Mouse (Mus musculus) G1E (cell line): Measurements from ENCODE around the gene Prdm12. TPM values are rescaled to one million over a fixed set of nuclear protein-coding genes. Genes with fewer than 3 reads are reported as not detected.
"Not testable (repeated sequence)": the region's sequence is repeated elsewhere in the genome, so short reads cannot be mapped to it uniquely, and the experiment has no call there.

ENCODE experiments used
- ATAC-seq: 2 replicates; pipeline ENCODE4 v1.8.0; 2016; ENCODE audit warnings: mild to moderate bottlenecking; ENCODE audit not compliant: insufficient number of reproducible peaks, poor library complexity, low FRiP score, severe bottlenecking; ENCODE audit errors: extremely low read depth
- DNase-seq: peaks from one replicate; pipeline ENCODE4 v3.0.0; 2012; ENCODE audit warnings: low spot score
- H3K27me3 ChIP-seq: 2 replicates; pipeline ENCODE4 v1.6.1; 2012; ENCODE audit warnings: mild to moderate bottlenecking, low read length, inconsistent platforms; ENCODE audit not compliant: insufficient read depth
- H3K36me3 ChIP-seq: replicated peaks from 2 replicates; pipeline ENCODE3; 2012; ENCODE audit warnings: mild to moderate bottlenecking, inconsistent platforms
- H3K4me1 ChIP-seq: 2 replicates; pipeline ENCODE4 v1.6.1; 2012; ENCODE audit warnings: low read depth, low read length, inconsistent platforms, mixed read lengths; ENCODE audit not compliant: insufficient read depth
- H3K4me3 ChIP-seq: 2 replicates; pipeline ENCODE4 v1.5.1; 2012; ENCODE audit warnings: low read depth, mild to moderate bottlenecking, inconsistent platforms, low read length, moderate library complexity, mixed read lengths
- H3K9me3 ChIP-seq: replicated peaks from 2 replicates; pipeline ENCODE4 v1.6.1; 2012; ENCODE audit warnings: inconsistent platforms
- CTCF ChIP-seq: IDR thresholded peaks from 2 replicates; pipeline ENCODE4 v1.5.1; 2012; ENCODE audit warnings: low read depth, low read length, inconsistent platforms, mixed read lengths
- GATA1 ChIP-seq: IDR thresholded peaks from 2 replicates; pipeline ENCODE4 v1.6.1; 2012; ENCODE audit warnings: borderline replicate concordance, low read length, inconsistent platforms, mixed read lengths
- GATA2 ChIP-seq: IDR thresholded peaks from 2 replicates; pipeline ENCODE4 v1.6.1; 2012; ENCODE audit warnings: low read depth, low read length, inconsistent platforms, borderline replicate concordance
- POLR2AphosphoS5 ChIP-seq: IDR thresholded peaks from 2 replicates; pipeline ENCODE4 v1.6.1; 2012; ENCODE audit warnings: low read depth, low read length, inconsistent platforms; ENCODE audit not compliant: insufficient replicate concordance
- TAL1 ChIP-seq: conservative IDR thresholded peaks from 2 replicates; pipeline ENCODE4 v1.6.1; 2012; ENCODE audit warnings: low read depth, low read length, inconsistent platforms, mixed read lengths
- polyA plus RNA-seq: library from polyadenylated mRNA; stranded (reverse); fragments of >175 nt; gene quantifications from 2 replicates; pipeline ENCODE4 v1.2.3, GENCODE M21; 2012
- total RNA-seq, 2 experiments: library from RNA; stranded (forward) in 1 of 2; stranded (reverse) in 1 of 2; fragments of 200-1000 nt in 1 of 2; fragments of >200 nt in 1 of 2; fragmentation: Nextera tagmentation in 1 of 2; gene quantifications; 2 replicates each; pipeline ENCODE4 v1.2.3; 2014 to 2017

Prdm12 gene
- total and polyA plus RNA-seq, 3 experiments = 0.11 TPM; not detected in 2

- DNase-seq = no peak
- H3K4me3 ChIP-seq = no peak overlapping the region
- ATAC-seq = no peak
- TF ChIP-seq TAL1 (no peak), GATA2 (no peak), CTCF (no peak), GATA1 (no peak), POLR2AphosphoS5 (no peak)
- H3K9me3 ChIP-seq = peaks cover 8% of the 10 kb centered on the region; the same call in 1 of the 2 replicates
- H3K36me3 ChIP-seq = no peaks in the 10 kb centered on the region
- H3K4me1 ChIP-seq = no peaks in the 10 kb centered on the region; the same call in 1 of the 2 replicates
- peaks cover 25% of the 10 kb centered on the region for H3K27me3 ChIP-seq
Measured at GRCm38 (mm10) chr2:31662939-31663803, 23.3 kb downstream of the Prdm12 start.

GRCm38 (mm10) chr2:31663804-31664180, 24.0 kb downstream of the Prdm12 start:
- Histone ChIP-seq H3K4me3 (no peak overlapping the region), H3K9me3 (peaks cover 4% of the 10 kb centered on the region; the same call in 1 of the 2 replicates), H3K4me1 (no peaks in the 10 kb centered on the region; the same call in 1 of the 2 replicates), H3K36me3 (no peaks in the 10 kb centered on the region), H3K27me3 (peaks cover 18% of the 10 kb centered on the region)
- TF ChIP-seq TAL1 (no peak), POLR2AphosphoS5 (no peak), GATA2 (no peak), CTCF (no peak), GATA1 (no peak)
- ATAC-seq (no peak), DNase-seq (no peak)

GRCm38 (mm10) chr2:31667332-31667731, 27.5 kb downstream of the Prdm12 start:
- ATAC-seq (no peak), DNase-seq (no peak)
- H3K4me1 ChIP-seq = peaks cover 14% of the 10 kb centered on the region
- H3K36me3 ChIP-seq = peaks cover 5% of the 10 kb centered on the region
- H3K4me3 ChIP-seq = no peak overlapping the region
- H3K27me3 ChIP-seq = peaks cover 7% of the 10 kb centered on the region
- H3K9me3 ChIP-seq = no peaks in the 10 kb centered on the region
- TF ChIP-seq TAL1 (no peak), GATA2 (no peak), POLR2AphosphoS5 (no peak), CTCF (no peak), GATA1 (no peak)

- no peaks in the 10 kb centered on the region for H3K9me3 ChIP-seq
- TF ChIP-seq POLR2AphosphoS5 (no peak), GATA2 (no peak), GATA1 (no peak), TAL1 (no peak), CTCF (no peak)
- peak; percentile 87 for ATAC-seq
- H3K4me1 ChIP-seq = peaks cover 45% of the 10 kb centered on the region
- H3K36me3 ChIP-seq = peaks cover 37% of the 10 kb centered on the region
- peak within 1 kb of the TSS; percentile 79 for H3K4me3 ChIP-seq
- no peaks in the 10 kb centered on the region for H3K27me3 ChIP-seq
- peak; percentile 87 for DNase-seq
Measured at GRCm38 (mm10) chr2:31670551-31671035, 30.8 kb downstream of the Prdm12 start, which contains the start of gene Exosc2. Gene Exosc2, plus strand, starts transcription at chr2:31670715.

GRCm38 (mm10) chr2:31678641-31679040, 38.8 kb downstream of the Prdm12 start:
- H3K4me1 ChIP-seq = peaks cover 58% of the 10 kb centered on the region
- H3K27me3 ChIP-seq = no peaks in the 10 kb centered on the region
- H3K4me3 ChIP-seq = no peak overlapping the region
- TF ChIP-seq CTCF (no peak), GATA1 (no peak), POLR2AphosphoS5 (no peak), GATA2 (no peak), TAL1 (no peak)
- peaks cover 84% of the 10 kb centered on the region for H3K36me3 ChIP-seq
- ATAC-seq = no peak
- DNase-seq = no peak
- no peaks in the 10 kb centered on the region for H3K9me3 ChIP-seq

- DNase-seq, ATAC-seq, H3K27me3 ChIP-seq, H3K4me3 ChIP-seq, H3K9me3 ChIP-seq: not testable (repeated sequence)
- peaks cover 68% of the 10 kb centered on the region for H3K36me3 ChIP-seq
- peaks cover 37% of the 10 kb centered on the region for H3K4me1 ChIP-seq
- 0 out of 2 replicates have a peak, but pooled peaks have one; percentile 10 for TF ChIP-seq CTCF
Measured at GRCm38 (mm10) chr2:31681051-31681707, 41.3 kb downstream of the Prdm12 start.
